Mouse (Mus musculus) limb, embryonic 11.5 days (tissue): ENCODE results near the gene P2ry2. TPM values are rescaled to one million over a fixed set of nuclear protein-coding genes. Genes with fewer than 3 reads are reported as not detected.

ENCODE experiments used
- ATAC-seq: fragments of 200-750 bp; cut with Nextera tagmentation; 2 replicates; pipeline ENCODE4 v1.8.0; 2017; ENCODE audit warnings: low read depth; ENCODE audit not compliant: insufficient number of reproducible peaks, low FRiP score, low TSS enrichment
- DNase-seq: peaks from one replicate; pipeline ENCODE4 v3.0.0-alpha.2; 2015; ENCODE audit warnings: low spot score
- H3K27ac ChIP-seq: fragments of 300-500 bp; sonication (generic); replicated peaks from 2 replicates; pipeline ENCODE4 v1.5.1; 2014; ENCODE audit warnings: low read depth, mild to moderate bottlenecking, low read length
- H3K27me3 ChIP-seq: fragments of 300-500 bp; sonication (generic); 2 replicates; pipeline ENCODE4 v1.6.1; 2014; ENCODE audit warnings: mild to moderate bottlenecking, low read length, mixed read lengths; ENCODE audit not compliant: control insufficient read depth, insufficient read depth
- H3K36me3 ChIP-seq: fragments of 300-500 bp; sonication (generic); 2 replicates; pipeline ENCODE4 v1.6.1; 2014; ENCODE audit warnings: mild to moderate bottlenecking, low read length, moderate library complexity, mixed read lengths; ENCODE audit not compliant: control insufficient read depth, insufficient read depth
- H3K4me1 ChIP-seq: fragments of 300-500 bp; sonication (generic); 2 replicates; pipeline ENCODE4 v1.6.1; 2014; ENCODE audit warnings: low read length, mixed read lengths; ENCODE audit not compliant: control insufficient read depth, insufficient read depth
- H3K4me2 ChIP-seq: fragments of 300-500 bp; sonication (generic); 2 replicates; pipeline ENCODE4 v1.6.1; 2014; ENCODE audit warnings: low read depth, mild to moderate bottlenecking, moderate library complexity; ENCODE audit not compliant: severe bottlenecking
- H3K4me3 ChIP-seq: fragments of 300-500 bp; sonication (generic); 2 replicates; pipeline ENCODE4 v1.5.1; 2014; ENCODE audit warnings: low read depth, low read length
- H3K9ac ChIP-seq: fragments of 300-500 bp; sonication (generic); 2 replicates; pipeline ENCODE4 v1.6.1; 2014; ENCODE audit warnings: mild to moderate bottlenecking, low read length
- H3K9me3 ChIP-seq: fragments of 300-500 bp; sonication (generic); 2 replicates; pipeline ENCODE4 v1.6.1; 2016; ENCODE audit warnings: low read length; ENCODE audit not compliant: control insufficient read depth
- WGBS: fragments of 180-500 bp; shearing (Covaris S2); extraction: QIAGEN DNeasy Blood & Tissue Kit; methylation state at CpG from one replicate; pipeline ENCODE4 v1.1.7; 2014; 5-methylcytosine and 5-hydroxymethylcytosine counted together
- polyA plus RNA-seq: library from polyadenylated mRNA; unstranded; fragments of >200 nt; fragmentation: Nextera tagmentation; extraction: Ambion mirVana; gene quantifications from 2 replicates; pipeline ENCODE4 v1.2.1, GENCODE M21; 2014

Gene P2ry2
- polyA plus RNA-seq, 1 experiment from 2014 or later = 0.40 TPM

GRCm38 (mm10) chr7:100968376-100968775 lies 44.3 kb downstream of the P2ry2 start:
- no peak for DNase-seq
- no peaks in the 10 kb centered on the region for H3K36me3 ChIP-seq
- H3K4me3 ChIP-seq = no peak overlapping the region
- 88% methylated on average over 6 of the region's 6 CpGs for WGBS
- no peaks in the 10 kb centered on the region for H3K9me3 ChIP-seq
- H3K4me1 ChIP-seq = peaks cover 5% of the 10 kb centered on the region; the same call in 1 of the 2 replicates
- H3K9ac ChIP-seq = no peak overlapping the region
- H3K4me2 ChIP-seq = no peak overlapping the region
- H3K27ac ChIP-seq = no peak overlapping the region
- ATAC-seq = no peak
- H3K27me3 ChIP-seq = peaks cover 2% of the 10 kb centered on the region; the same call in 1 of the 2 replicates

- Histone ChIP-seq H3K27ac (no peak overlapping the region), H3K36me3 (no peaks in the 10 kb centered on the region), H3K4me1 (peaks cover 5% of the 10 kb centered on the region; the same call in 1 of the 2 replicates), H3K9me3 (no peaks in the 10 kb centered on the region), H3K27me3 (no peaks in the 10 kb centered on the region), H3K4me3 (no peak overlapping the region), H3K9ac (no peak overlapping the region), H3K4me2 (no peak overlapping the region)
- 76% methylated on average over 9 of the region's 9 CpGs for WGBS
- DNase-seq = no peak
- no peak for ATAC-seq
These were observed 44.8 kb downstream of the P2ry2 start for GRCm38 (mm10) chr7:100967850-100968249.

GRCm38 (mm10) chr7:100966014-100966413 lies 46.7 kb downstream of the P2ry2 start:
- no peak overlapping the region for H3K9ac ChIP-seq
- H3K4me1 ChIP-seq = peaks cover 5% of the 10 kb centered on the region; the same call in 1 of the 2 replicates
- 90% methylated on average over 7 of the region's 7 CpGs for WGBS
- no peaks in the 10 kb centered on the region for H3K9me3 ChIP-seq
- no peak overlapping the region for H3K4me3 ChIP-seq
- H3K27ac ChIP-seq = no peak overlapping the region
- no peak for DNase-seq
- no peaks in the 10 kb centered on the region; the same call in 1 of the 2 replicates for H3K36me3 ChIP-seq
- ATAC-seq = no peak
- H3K4me2 ChIP-seq = no peak overlapping the region
- H3K27me3 ChIP-seq = no peaks in the 10 kb centered on the region

- H3K27me3 ChIP-seq = no peaks in the 10 kb centered on the region
- no peak overlapping the region for H3K4me2 ChIP-seq
- no peak for ATAC-seq
- DNase-seq = peak; percentile 47
- no peak overlapping the region for H3K9ac ChIP-seq
- WGBS = 20% methylated on average over 4 of the region's 4 CpGs
- H3K27ac ChIP-seq = no peak overlapping the region
- H3K9me3 ChIP-seq = no peaks in the 10 kb centered on the region
- no peaks in the 10 kb centered on the region; the same call in 1 of the 2 replicates for H3K36me3 ChIP-seq
- H3K4me1 ChIP-seq = peaks cover 5% of the 10 kb centered on the region; the same call in 1 of the 2 replicates
- no peak overlapping the region for H3K4me3 ChIP-seq
These were observed 47.6 kb downstream of the P2ry2 start for GRCm38 (mm10) chr7:100965079-100965478.

- no peak for ATAC-seq
- no peak overlapping the region for H3K9ac ChIP-seq
These were observed 48.4 kb downstream of the P2ry2 start for GRCm38 (mm10) chr7:100964242-100964641.

GRCm38 (mm10) chr7:100963381-100963780 lies 49.3 kb downstream of the P2ry2 start:
- H3K4me1 ChIP-seq = peaks cover 5% of the 10 kb centered on the region; the same call in 1 of the 2 replicates
- H3K27ac ChIP-seq = no peak overlapping the region
- no peak overlapping the region for H3K9ac ChIP-seq
- H3K36me3 ChIP-seq = no peaks in the 10 kb centered on the region; the same call in 1 of the 2 replicates
- H3K9me3 ChIP-seq = no peaks in the 10 kb centered on the region
- no peak for DNase-seq
- ATAC-seq = no peak
- no peak overlapping the region for H3K4me2 ChIP-seq
- no peaks in the 10 kb centered on the region for H3K27me3 ChIP-seq
- 70% methylated on average over 8 of the region's 8 CpGs for WGBS
- H3K4me3 ChIP-seq = no peak overlapping the region

More at GRCm38 (mm10) chr7:100964242-100964641, 48.4 kb downstream of the P2ry2 start:
- no peak overlapping the region for H3K4me3 ChIP-seq
- peaks cover 5% of the 10 kb centered on the region; the same call in 1 of the 2 replicates for H3K4me1 ChIP-seq
- no peaks in the 10 kb centered on the region for H3K27me3 ChIP-seq
- DNase-seq = no peak
- 75% methylated on average over 6 of the region's 6 CpGs for WGBS
- 0 out of 2 replicates have a peak overlapping the region, but pooled peaks have one; percentile 8 for H3K27ac ChIP-seq
- H3K9me3 ChIP-seq = no peaks in the 10 kb centered on the region
- H3K4me2 ChIP-seq = no peak overlapping the region
- H3K36me3 ChIP-seq = no peaks in the 10 kb centered on the region; the same call in 1 of the 2 replicates

- no peak overlapping the region for H3K27ac ChIP-seq
- WGBS = 76% methylated on average over 7 of the region's 7 CpGs
These were observed 51.5 kb downstream of the P2ry2 start for GRCm38 (mm10) chr7:100961146-100961545.

GRCm38 (mm10) chr7:100960462-100960861 lies 52.2 kb downstream of the P2ry2 start:
- WGBS = 58% methylated on average over 2 of the region's 2 CpGs
- H3K9me3 ChIP-seq = no peaks in the 10 kb centered on the region
- no peak for DNase-seq

More at GRCm38 (mm10) chr7:100961146-100961545, 51.5 kb downstream of the P2ry2 start:
- Histone ChIP-seq H3K9me3 (no peaks in the 10 kb centered on the region), H3K4me2 (no peak overlapping the region), H3K9ac (no peak overlapping the region), H3K4me1 (peaks cover 5% of the 10 kb centered on the region; the same call in 1 of the 2 replicates), H3K27me3 (no peaks in the 10 kb centered on the region), H3K4me3 (no peak overlapping the region), H3K36me3 (no peaks in the 10 kb centered on the region; the same call in 1 of the 2 replicates)
- ATAC-seq (no peak), DNase-seq (no peak)

More at GRCm38 (mm10) chr7:100960462-100960861, 52.2 kb downstream of the P2ry2 start:
- no peak overlapping the region for H3K4me3 ChIP-seq
- H3K9ac ChIP-seq = no peak overlapping the region
- ATAC-seq = no peak
- H3K36me3 ChIP-seq = no peaks in the 10 kb centered on the region; the same call in 1 of the 2 replicates
- peaks cover 5% of the 10 kb centered on the region; the same call in 1 of the 2 replicates for H3K4me1 ChIP-seq
- no peaks in the 10 kb centered on the region for H3K27me3 ChIP-seq
- no peak overlapping the region for H3K4me2 ChIP-seq
- H3K27ac ChIP-seq = no peak overlapping the region
